Mouse (Mus musculus): Measurements from ENCODE around the gene Tada2a. TPM values are rescaled to one million over a fixed set of nuclear protein-coding genes. Genes with fewer than 3 reads are reported as not detected.

Tada2a gene
- polyA plus RNA-seq, 1 experiment from 2014 or later = 36.4 TPM

GRCm38 (mm10) chr11:84048411-84048810 lies 81.0 kb downstream of the Tada2a start:
- no peaks in the 10 kb centered on the region for H3K36me3 ChIP-seq
- peaks cover 7% of the 10 kb centered on the region; the same call in 1 of the 2 replicates for H3K27me3 ChIP-seq (ENCODE audit: low read depth, poor library complexity, severe bottlenecking)
- WGBS = 86% methylated on average over 10 of the region's 10 CpGs
- no peak for DNase-seq (ENCODE audit: low spot score)
- H3K9me3 ChIP-seq (replicated peaks) = no peaks in the 10 kb centered on the region
- peaks cover 44% of the 10 kb centered on the region for H3K4me1 ChIP-seq
- H3K27ac ChIP-seq (replicated peaks) = 0 out of 2 replicates have a peak overlapping the region, but pooled peaks have one; percentile 38
- H3K4me3 ChIP-seq = no peak overlapping the region

- no peak for DNase-seq (ENCODE audit: low spot score)
- 73% methylated on average over 4 of the region's 4 CpGs for WGBS
- Histone ChIP-seq H3K27me3 (ENCODE audit: low read depth, poor library complexity, severe bottlenecking) (peaks cover 7% of the 10 kb centered on the region; the same call in 1 of the 2 replicates), H3K4me1 (peaks cover 54% of the 10 kb centered on the region), H3K36me3 (peaks cover under 1% of the 10 kb centered on the region; the same call in 1 of the 2 replicates), H3K9me3 (replicated peaks) (no peaks in the 10 kb centered on the region), H3K4me3 (no peak overlapping the region), H3K27ac (replicated peaks) (no peak overlapping the region)
Observed at GRCm38 (mm10) chr11:84047270-84047669, 82.1 kb downstream of the Tada2a start.

GRCm38 (mm10) chr11:84044988-84045387 lies 84.4 kb downstream of the Tada2a start:
- no peak for DNase-seq (ENCODE audit: low spot score)
- peaks cover 21% of the 10 kb centered on the region for H3K36me3 ChIP-seq
- peaks cover 13% of the 10 kb centered on the region; the same call in 1 of the 2 replicates for H3K27me3 ChIP-seq (ENCODE audit: low read depth, poor library complexity, severe bottlenecking)
- H3K4me1 ChIP-seq = peaks cover 66% of the 10 kb centered on the region
- 43% methylated on average over 1 of the region's 1 CpGs for WGBS
- no peaks in the 10 kb centered on the region for H3K9me3 ChIP-seq (replicated peaks)
- no peak overlapping the region for H3K4me3 ChIP-seq
- 0 out of 2 replicates have a peak overlapping the region, but pooled peaks have one; percentile 49 for H3K27ac ChIP-seq (replicated peaks)

GRCm38 (mm10) chr11:84042808-84043762 lies 86.3 kb downstream of the Tada2a start:
- H3K27me3 ChIP-seq (ENCODE audit: low read depth, poor library complexity, severe bottlenecking) = peaks cover 13% of the 10 kb centered on the region; the same call in 1 of the 2 replicates
- whole genome bisulfite sequencing = 30% methylated on average over 14 of the region's 14 CpGs
- peak; percentile 82 for DNase-seq (ENCODE audit: low spot score)
- H3K36me3 ChIP-seq = peaks cover 39% of the 10 kb centered on the region
- H3K9me3 ChIP-seq (replicated peaks) = no peaks in the 10 kb centered on the region
- H3K4me3 ChIP-seq = peak overlapping the region; percentile 16; the same call in 1 of the 2 replicates
- H3K4me1 ChIP-seq = peaks cover 68% of the 10 kb centered on the region
- peak overlapping the region; percentile 78 for H3K27ac ChIP-seq (replicated peaks)

- Histone ChIP-seq H3K27ac (replicated peaks) (no peak overlapping the region), H3K9me3 (replicated peaks) (no peaks in the 10 kb centered on the region), H3K4me1 (peaks cover 52% of the 10 kb centered on the region), H3K4me3 (no peak overlapping the region), H3K36me3 (peaks cover 54% of the 10 kb centered on the region), H3K27me3 (ENCODE audit: low read depth, poor library complexity, severe bottlenecking) (peaks cover 6% of the 10 kb centered on the region; the same call in 1 of the 2 replicates)
- no peak for DNase-seq (ENCODE audit: low spot score)
- WGBS = 90% methylated on average over 6 of the region's 6 CpGs
Observed at GRCm38 (mm10) chr11:84040621-84041020, 88.8 kb downstream of the Tada2a start.

- no peaks in the 10 kb centered on the region for H3K27me3 ChIP-seq (ENCODE audit: low read depth, poor library complexity, severe bottlenecking)
- H3K9me3 ChIP-seq (replicated peaks) = no peaks in the 10 kb centered on the region
- H3K27ac ChIP-seq (replicated peaks) = no peak overlapping the region
- no peak for DNase-seq (ENCODE audit: low spot score)
- H3K36me3 ChIP-seq = peaks cover 64% of the 10 kb centered on the region
- 0 out of 2 replicates have a peak, but pooled peaks cover 5% of the 10 kb centered on the region for H3K4me1 ChIP-seq
- WGBS = 91% methylated on average over 5 of the region's 5 CpGs
- no peak overlapping the region for H3K4me3 ChIP-seq
Observed at GRCm38 (mm10) chr11:84033671-84034070, 95.7 kb downstream of the Tada2a start.

- Histone ChIP-seq H3K4me1 (no peaks in the 10 kb centered on the region), H3K27ac (replicated peaks) (no peak overlapping the region), H3K27me3 (ENCODE audit: low read depth, poor library complexity, severe bottlenecking) (no peaks in the 10 kb centered on the region), H3K9me3 (replicated peaks) (no peaks in the 10 kb centered on the region), H3K36me3 (peaks cover 69% of the 10 kb centered on the region), H3K4me3 (no peak overlapping the region)
- DNase-seq (ENCODE audit: low spot score) = no peak
- 88% methylated on average over 5 of the region's 5 CpGs for WGBS
Observed at GRCm38 (mm10) chr11:84032559-84032958, 96.8 kb downstream of the Tada2a start.

GRCm38 (mm10) chr11:84031971-84032370 lies 97.4 kb downstream of the Tada2a start:
- no peaks in the 10 kb centered on the region for H3K27me3 ChIP-seq (ENCODE audit: low read depth, poor library complexity, severe bottlenecking)
- no peaks in the 10 kb centered on the region for H3K4me1 ChIP-seq
- H3K36me3 ChIP-seq = peaks cover 73% of the 10 kb centered on the region
- 60% methylated on average over 9 of the region's 9 CpGs for WGBS
- no peaks in the 10 kb centered on the region for H3K9me3 ChIP-seq (replicated peaks)
- DNase-seq (ENCODE audit: low spot score) = peak; percentile 33
- no peak overlapping the region for H3K27ac ChIP-seq (replicated peaks)
- no peak overlapping the region for H3K4me3 ChIP-seq

Other genes starting within 250 kb of the Tada2a start
- gene Ddx52, start 187.5 kb downstream of the Tada2a start, polyA plus RNA-seq (2016; fragmentation: Nextera tagmentation; extraction: Ambion mirVana) = 45.8 and 46.1 TPM in 2 replicates
- gene Synrg, start 165.2 kb downstream of the Tada2a start, polyA plus RNA-seq (2016; fragmentation: Nextera tagmentation; extraction: Ambion mirVana) = 11.0 and 15.3 TPM in 2 replicates
- gene Dusp14, start 60.3 kb downstream of the Tada2a start, polyA plus RNA-seq (2016; fragmentation: Nextera tagmentation; extraction: Ambion mirVana) = 10.3 and 10.8 TPM in 2 replicates
- 18.9 and 25.9 TPM in 2 replicates for gene Acaca, start 72 bp upstream of the Tada2a start, polyA plus RNA-seq (2016; fragmentation: Nextera tagmentation; extraction: Ambion mirVana)
- gene Gm11437, start 37.9 kb upstream of the Tada2a start, polyA plus RNA-seq (2016; fragmentation: Nextera tagmentation; extraction: Ambion mirVana) = not detected in 2 replicates